Mouse (Mus musculus): ENCODE measurements around the gene Tkfc.

GRCm38 (mm10) chr19:10562351-10562750, 43.1 kb downstream of the Tkfc start:
- TF ChIP-seq CTCF (IDR thresholded peaks at IDR 0.05; ENCODE audit: borderline replicate concordance, insufficient read depth, low read depth, low read length) (no peak), POLR2A (IDR thresholded peaks at IDR 0.05; ENCODE audit: borderline replicate concordance, insufficient read depth, low read length) (no peak)
